Mouse (Mus musculus) liver, adult 2 months (tissue): ENCODE results near the gene Plcb4.

ENCODE experiments used
- CTCF ChIP-seq: fragments of 200-500 bp; IDR thresholded peaks from 2 replicates; pipeline ENCODE4 v1.5.1; 2011; ENCODE audit warnings: low read depth, low read length, control low read depth
- POLR2A ChIP-seq: fragments of 200-500 bp; IDR thresholded peaks from 2 replicates; pipeline ENCODE4 v1.6.1; 2011; ENCODE audit warnings: low read length, control low read depth; ENCODE audit not compliant: insufficient read depth; ENCODE audit errors: extremely low read depth

- TF ChIP-seq CTCF = no peak
- TF ChIP-seq POLR2A = no peak
Observed at GRCm38 (mm10) chr2:135856826-135857225, 198.0 kb downstream of the Plcb4 start.
